Mouse (Mus musculus) cerebellum, postnatal 10 days (tissue): ENCODE data around the gene Padi4.

Experiments used
- DNase-seq, 2 experiments: peaks; one replicate each; pipeline ENCODE4 v3.0.0; 2021; ENCODE audit warnings: mixed read lengths in 2 of 2

The Padi4 gene

GRCm38 (mm10) chr4:140701049-140701715 lies 72.9 kb downstream of the Padi4 start:
- peak; percentile 91 for DNase-seq

GRCm38 (mm10) chr4:140700269-140701018 lies 73.6 kb downstream of the Padi4 start, which contains the start of gene Rcc2:
Rcc2 (plus strand) TSS chr4:140700541.
- no peak for DNase-seq

GRCm38 (mm10) chr4:140699441-140700127 lies 74.5 kb downstream of the Padi4 start:
- DNase-seq = peak in 1 of 2 experiments; percentile 35
